Mouse (Mus musculus): ENCODE measurements around the gene Cast. TPM values are rescaled to one million over a fixed set of nuclear protein-coding genes. Genes with fewer than 3 reads are reported as not detected.

Gene Cast
- polyA plus RNA-seq, 1 experiment, result 62.5 TPM

DNA sequence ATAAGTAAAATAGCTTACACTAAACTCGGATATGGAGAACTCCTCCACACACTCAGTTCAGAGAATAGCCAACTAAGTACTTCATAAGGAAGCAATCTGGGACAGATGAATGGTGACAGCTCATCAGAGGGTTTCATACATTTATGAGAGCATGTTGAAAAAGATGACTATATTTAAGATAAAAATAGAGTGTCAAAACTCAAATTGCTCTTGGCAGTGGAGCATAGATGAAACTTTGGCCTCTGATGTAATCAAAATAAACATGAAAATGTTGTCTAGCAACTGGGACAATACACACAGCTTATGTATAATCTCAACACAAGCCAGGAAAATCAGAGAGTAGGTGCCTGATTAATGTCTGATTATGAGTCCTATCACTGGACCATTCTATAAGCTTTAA, 45.9 kb downstream of the Cast start:
- no peak overlapping the region for H3K27ac ChIP-seq (replicated peaks; ENCODE audit: low read depth, low read length)
- H3K4me1 ChIP-seq (ENCODE audit: control insufficient read depth, insufficient read depth, insufficient read length, low read length), result no peaks in the 10 kb centered on the region
- H3K4me3 ChIP-seq (ENCODE audit: insufficient read depth, low read depth, low read length), result no peak overlapping the region

DNA sequence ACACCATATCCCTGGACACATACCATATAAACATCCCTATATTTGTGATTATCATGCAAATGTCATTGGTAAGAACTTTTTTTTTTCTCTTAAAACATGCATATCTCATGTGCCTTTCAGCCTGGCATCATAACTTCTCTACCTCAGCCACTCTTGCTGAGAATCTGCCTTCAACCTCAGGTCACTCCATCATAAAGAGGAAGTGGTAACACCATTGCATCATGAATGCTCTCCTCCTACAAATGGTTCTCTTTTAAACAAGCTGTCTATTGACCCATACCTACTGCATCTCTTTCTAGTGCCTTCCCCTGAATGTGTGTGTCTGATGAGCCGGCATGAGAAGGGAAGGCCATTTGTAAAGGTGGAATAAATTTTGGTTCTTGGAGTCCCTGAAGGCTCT, 49.5 kb downstream of the Cast start:
- H3K27ac ChIP-seq (replicated peaks; ENCODE audit: low read depth, low read length), result no peak overlapping the region
- no peak overlapping the region for H3K4me3 ChIP-seq (ENCODE audit: insufficient read depth, low read depth, low read length)

GRCm38 (mm10) chr13:74743219-74743618, 65.4 kb downstream of the Cast start:
- no peaks in the 10 kb centered on the region for H3K4me1 ChIP-seq (ENCODE audit: control insufficient read depth, insufficient read depth, insufficient read length, low read length)
- H3K4me3 ChIP-seq (ENCODE audit: insufficient read depth, low read depth, low read length), result no peak overlapping the region
- no peak overlapping the region for H3K27ac ChIP-seq (replicated peaks; ENCODE audit: low read depth, low read length)

More for the DNA sequence above, 49.5 kb downstream of the Cast start:
- no peaks in the 10 kb centered on the region for H3K4me1 ChIP-seq (ENCODE audit: control insufficient read depth, insufficient read depth, insufficient read length, low read length)

- Histone ChIP-seq H3K4me3 (ENCODE audit: insufficient read depth, low read depth, low read length) (no peak overlapping the region), H3K4me1 (ENCODE audit: control insufficient read depth, insufficient read depth, insufficient read length, low read length) (no peaks in the 10 kb centered on the region), H3K27ac (replicated peaks; ENCODE audit: low read depth, low read length) (no peak overlapping the region)
These were observed 72.2 kb downstream of the Cast start for GRCm38 (mm10) chr13:74736396-74736795.

DNA sequence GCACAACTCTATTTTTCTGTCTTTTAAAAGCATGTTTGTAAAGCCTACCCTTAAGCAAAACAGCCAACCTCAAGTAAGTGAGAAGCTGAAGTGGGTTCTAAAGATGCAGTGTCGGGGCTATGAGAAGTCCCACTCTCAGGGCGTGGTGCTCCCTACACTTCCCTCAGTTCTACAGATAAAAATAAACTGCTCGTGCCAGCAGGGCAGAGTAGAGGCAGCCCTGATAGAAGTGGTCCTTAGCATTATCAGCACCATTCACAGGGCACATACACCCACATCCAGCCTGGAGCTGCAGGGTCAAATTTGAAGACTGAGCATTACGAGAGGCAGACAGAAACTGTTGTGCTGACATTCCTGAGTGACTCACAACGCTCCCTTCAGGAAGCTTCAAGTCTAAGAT, 72.8 kb downstream of the Cast start:
- H3K27ac ChIP-seq (replicated peaks; ENCODE audit: low read depth, low read length), result no peak overlapping the region
- no peaks in the 10 kb centered on the region for H3K4me1 ChIP-seq (ENCODE audit: control insufficient read depth, insufficient read depth, insufficient read length, low read length)
- H3K4me3 ChIP-seq (ENCODE audit: insufficient read depth, low read depth, low read length), result no peak overlapping the region

- Histone ChIP-seq H3K4me3 (ENCODE audit: insufficient read depth, low read depth, low read length) (no peak overlapping the region), H3K27ac (replicated peaks; ENCODE audit: low read depth, low read length) (no peak overlapping the region), H3K4me1 (ENCODE audit: control insufficient read depth, insufficient read depth, insufficient read length, low read length) (no peaks in the 10 kb centered on the region)
These were observed 74.9 kb downstream of the Cast start for GRCm38 (mm10) chr13:74733726-74734125.

- Histone ChIP-seq H3K4me3 (ENCODE audit: insufficient read depth, low read depth, low read length) (no peak overlapping the region), H3K4me1 (ENCODE audit: control insufficient read depth, insufficient read depth, insufficient read length, low read length) (no peaks in the 10 kb centered on the region), H3K27ac (replicated peaks; ENCODE audit: low read depth, low read length) (no peak overlapping the region)
These were observed 89.6 kb downstream of the Cast start for GRCm38 (mm10) chr13:74719002-74719401.

DNA sequence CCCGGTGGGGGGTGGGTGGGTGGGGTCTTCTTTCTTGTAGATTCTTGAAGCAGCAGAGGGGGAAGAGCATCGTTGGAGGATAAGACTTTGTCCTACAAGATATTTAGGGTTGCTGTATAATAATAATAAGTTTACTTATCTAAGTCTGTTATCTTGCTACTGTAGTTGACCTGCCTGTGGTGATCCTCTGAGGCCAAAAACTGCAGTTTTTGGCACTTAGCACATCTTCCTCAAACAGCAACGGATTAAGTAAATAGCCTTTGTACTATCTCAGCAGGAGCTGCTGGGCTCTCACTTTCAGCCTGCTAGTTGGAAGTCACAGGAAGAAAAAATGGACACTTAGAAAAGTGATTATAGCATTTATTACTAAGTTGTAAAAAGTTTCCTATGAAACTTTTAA, 112.4 kb downstream of the Cast start:
- no peaks in the 10 kb centered on the region for H3K4me1 ChIP-seq (ENCODE audit: control insufficient read depth, insufficient read depth, insufficient read length, low read length)
- H3K27ac ChIP-seq (replicated peaks; ENCODE audit: low read depth, low read length), result no peak overlapping the region
- no peak overlapping the region for H3K4me3 ChIP-seq (ENCODE audit: insufficient read depth, low read depth, low read length)

DNA sequence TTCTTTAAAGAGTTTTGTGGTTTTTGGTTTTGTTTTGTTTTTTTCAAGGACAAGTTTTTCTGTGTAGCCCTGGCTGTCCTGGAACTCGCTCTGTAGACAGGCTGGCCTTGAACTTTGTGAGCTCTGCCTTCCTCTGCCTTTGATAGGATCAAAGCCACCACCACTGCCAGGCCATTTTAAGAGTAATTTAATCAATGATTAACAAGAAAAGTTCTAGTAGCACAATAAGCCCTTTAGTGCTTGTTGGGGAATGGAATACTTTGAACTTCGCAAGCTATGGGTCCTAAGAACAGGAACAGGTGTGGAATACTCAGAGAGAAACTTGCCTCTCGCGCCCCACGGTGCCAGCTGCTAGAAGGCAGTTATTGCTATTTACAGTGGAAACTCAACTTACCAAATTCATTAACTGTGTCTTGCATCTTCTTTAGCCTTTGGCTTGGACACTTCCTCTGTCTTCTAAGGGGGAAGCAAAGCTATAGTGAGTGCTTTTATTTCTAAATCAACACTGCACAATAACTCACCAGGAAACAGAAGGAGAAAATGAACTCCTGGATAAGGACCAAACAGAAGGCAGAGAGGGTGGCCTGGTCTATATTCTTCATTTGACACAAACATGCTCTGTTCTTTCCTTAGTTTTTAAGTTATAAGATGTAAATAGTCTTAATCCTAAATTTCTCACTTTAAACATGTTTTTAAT, 113.0 kb downstream of the Cast start:
- H3K4me3 ChIP-seq (ENCODE audit: insufficient read depth, low read depth, low read length), result no peak overlapping the region
- no peaks in the 10 kb centered on the region for H3K4me1 ChIP-seq (ENCODE audit: control insufficient read depth, insufficient read depth, insufficient read length, low read length)
- no peak overlapping the region for H3K27ac ChIP-seq (replicated peaks; ENCODE audit: low read depth, low read length)

Other genes with a start within 250 kb of the Cast start
- 26.1 and 40.0 TPM in 2 replicates for gene Erap1, start 169.2 kb downstream of the Cast start, polyA plus RNA-seq (2012; ENCODE audit: insufficient read depth, insufficient read length, missing spikeins)